Mouse (Mus musculus) heart, postnatal 0 days (tissue): Measurements from ENCODE around the gene Gtf2h3.
A peak's percentile ranks its signal among the peaks of the same experiment; 100 is the strongest.

Experiments used
- CTCF ChIP-seq: IDR thresholded peaks from 2 replicates; pipeline ENCODE4 v1.5.1; 2016; ENCODE audit warnings: antibody characterized with exemption, control low read depth, low read depth
- EP300 ChIP-seq: IDR thresholded peaks from 2 replicates; pipeline ENCODE4 v1.6.1; 2016; ENCODE audit warnings: antibody characterized with exemption, low read depth

DNA sequence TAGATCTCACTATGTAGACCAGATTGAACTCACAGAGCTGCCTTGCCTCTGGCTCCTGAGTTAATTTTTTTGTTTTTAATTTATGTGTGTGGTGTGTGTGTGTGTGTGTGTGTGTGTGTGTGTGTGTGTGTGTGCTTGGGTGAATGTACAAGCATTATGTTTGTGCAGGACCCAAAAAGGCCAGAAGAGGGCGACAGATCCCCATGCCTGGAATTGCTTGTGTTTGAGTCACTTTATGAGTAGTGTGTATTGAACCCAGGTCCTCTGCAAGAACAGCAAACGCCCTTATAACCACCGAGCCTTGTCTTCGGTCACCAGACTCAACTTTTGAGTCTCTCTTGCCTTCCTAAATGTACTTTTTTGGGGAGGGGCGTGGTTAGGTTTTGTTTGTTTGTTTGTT lies 23.4 kb downstream of the Gtf2h3 start:
- TF ChIP-seq CTCF (peak; percentile 64), EP300 (no peak)
